Mouse (Mus musculus) midbrain, embryonic 14.5 days (tissue): ENCODE data around the gene Aldh1a3. TPM values are rescaled to one million over a fixed set of nuclear protein-coding genes. Genes with fewer than 3 reads are reported as not detected.

ENCODE experiments used
- ATAC-seq: fragments of 200-750 bp; cut with Nextera tagmentation; 2 replicates; pipeline ENCODE4 v1.8.0; 2017; ENCODE audit warnings: moderate number of reproducible peaks, moderate library complexity; ENCODE audit not compliant: low FRiP score, low TSS enrichment
- DNase-seq: peaks from one replicate; pipeline ENCODE4 v3.0.0-alpha.2; 2015
- H3K27ac ChIP-seq: fragments of 300-500 bp; sonication (generic); replicated peaks from 2 replicates; pipeline ENCODE4 v1.5.1; 2014; ENCODE audit warnings: mild to moderate bottlenecking, low read depth, low read length, moderate library complexity
- H3K27me3 ChIP-seq: fragments of 300-500 bp; sonication (generic); 2 replicates; pipeline ENCODE4 v1.6.1; 2014; ENCODE audit warnings: low read length, control low read depth, mixed read lengths; ENCODE audit not compliant: control insufficient read depth, insufficient read depth
- H3K36me3 ChIP-seq: fragments of 300-500 bp; sonication (generic); 2 replicates; pipeline ENCODE4 v1.6.1; 2014; ENCODE audit warnings: low read length, control low read depth; ENCODE audit not compliant: control insufficient read depth, insufficient read depth
- H3K4me1 ChIP-seq: fragments of 300-500 bp; sonication (generic); 2 replicates; pipeline ENCODE4 v1.6.1; 2014; ENCODE audit warnings: mild to moderate bottlenecking, antibody characterized with exemption, low read length, control low read depth; ENCODE audit not compliant: control insufficient read depth, insufficient read depth
- H3K4me2 ChIP-seq: fragments of 300-500 bp; sonication (generic); 2 replicates; pipeline ENCODE4 v1.6.1; 2014; ENCODE audit warnings: mild to moderate bottlenecking, low read length, moderate library complexity
- H3K4me3 ChIP-seq: fragments of 300-500 bp; sonication (generic); replicated peaks from 2 replicates; pipeline ENCODE4 v1.5.1; 2014; ENCODE audit warnings: low read depth, low read length
- H3K9ac ChIP-seq: fragments of 300-500 bp; sonication (generic); replicated peaks from 2 replicates; pipeline ENCODE4 v1.6.1; 2014; ENCODE audit warnings: mild to moderate bottlenecking, low read length, moderate library complexity
- H3K9me3 ChIP-seq: fragments of 300-500 bp; sonication (generic); 2 replicates; pipeline ENCODE4 v1.6.1; 2016; ENCODE audit warnings: low read length, control low read depth, mixed read lengths; ENCODE audit not compliant: control insufficient read depth
- WGBS: fragments of 180-500 bp; shearing (Covaris S2); extraction: QIAGEN DNeasy Blood & Tissue Kit; methylation state at CpG from one replicate; pipeline ENCODE4 v1.1.7; 2014; 5-methylcytosine and 5-hydroxymethylcytosine counted together
- polyA plus RNA-seq: library from polyadenylated mRNA; unstranded; fragments of >200 nt; fragmentation: Nextera tagmentation; extraction: Ambion mirVana; gene quantifications from 2 replicates; pipeline ENCODE4 v1.2.1, GENCODE M21; 2014

Aldh1a3 gene
- polyA plus RNA-seq, 1 experiment from 2014 or later: 0.87 TPM

- Histone ChIP-seq H3K4me1 (0 out of 2 replicates have a peak, but pooled peaks cover 3% of the 10 kb centered on the region), H3K27me3 (no peaks in the 10 kb centered on the region), H3K4me3 (no peak overlapping the region), H3K27ac (no peak overlapping the region), H3K36me3 (no peaks in the 10 kb centered on the region), H3K4me2 (no peak overlapping the region), H3K9ac (no peak overlapping the region), H3K9me3 (no peaks in the 10 kb centered on the region)
- DNase-seq (no peak), ATAC-seq (no peak)
- WGBS: 81% methylated on average over 15 of the region's 15 CpGs
Observed at GRCm38 (mm10) chr7:66448786-66449540, 21.6 kb upstream of the Aldh1a3 start.

- Histone ChIP-seq H3K4me3 (no peak overlapping the region), H3K27ac (no peak overlapping the region), H3K9ac (no peak overlapping the region), H3K9me3 (no peaks in the 10 kb centered on the region), H3K4me2 (no peak overlapping the region), H3K36me3 (no peaks in the 10 kb centered on the region), H3K27me3 (no peaks in the 10 kb centered on the region), H3K4me1 (0 out of 2 replicates have a peak, but pooled peaks cover 3% of the 10 kb centered on the region)
- ATAC-seq: no peak
- no peak for DNase-seq
- WGBS: 53% methylated on average over 10 of the region's 10 CpGs
Observed at GRCm38 (mm10) chr7:66448304-66448703, 21.0 kb upstream of the Aldh1a3 start.

GRCm38 (mm10) chr7:66446860-66447259, 19.5 kb upstream of the Aldh1a3 start:
- 0 out of 2 replicates have a peak, but pooled peaks cover 3% of the 10 kb centered on the region for H3K4me1 ChIP-seq
- no peaks in the 10 kb centered on the region for H3K9me3 ChIP-seq
- H3K27me3 ChIP-seq: no peaks in the 10 kb centered on the region
- H3K4me3 ChIP-seq: no peak overlapping the region
- no peak overlapping the region for H3K27ac ChIP-seq
- DNase-seq (no peak), ATAC-seq (no peak)
- WGBS: 84% methylated on average over 3 of the region's 3 CpGs
- H3K4me2 ChIP-seq: no peak overlapping the region
- H3K9ac ChIP-seq: no peak overlapping the region
- H3K36me3 ChIP-seq: no peaks in the 10 kb centered on the region

- ATAC-seq (no peak), DNase-seq (no peak)
- 0 out of 2 replicates have a peak, but pooled peaks cover 3% of the 10 kb centered on the region for H3K4me1 ChIP-seq
- H3K27ac ChIP-seq: no peak overlapping the region
- H3K4me2 ChIP-seq: no peak overlapping the region
- H3K9me3 ChIP-seq: no peaks in the 10 kb centered on the region
- H3K9ac ChIP-seq: no peak overlapping the region
- no peaks in the 10 kb centered on the region for H3K27me3 ChIP-seq
- no peak overlapping the region for H3K4me3 ChIP-seq
- 29% methylated on average over 11 of the region's 11 CpGs for WGBS
- H3K36me3 ChIP-seq: no peaks in the 10 kb centered on the region
Observed at GRCm38 (mm10) chr7:66445117-66445905, 18.0 kb upstream of the Aldh1a3 start.

DNA sequence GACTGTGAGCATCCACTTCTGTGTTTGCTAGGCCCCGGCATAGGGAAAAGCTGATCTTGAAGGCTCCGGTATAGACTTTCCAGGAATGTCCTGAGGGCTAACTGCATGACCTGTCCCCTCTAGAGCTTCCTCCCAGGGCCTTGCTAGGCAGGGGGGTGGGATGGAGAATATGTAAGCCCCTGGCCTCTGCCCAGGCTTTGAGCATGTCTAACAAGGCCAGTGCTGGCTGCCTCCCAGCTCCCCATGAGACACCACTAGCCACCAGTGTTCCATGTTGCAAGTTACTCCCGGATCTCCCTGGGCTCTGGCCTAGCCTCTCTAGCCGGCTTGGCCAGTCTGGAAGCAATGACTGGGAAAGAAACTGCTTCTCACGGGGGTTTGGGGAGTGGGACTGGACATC, 17.4 kb upstream of the Aldh1a3 start:
- no peak overlapping the region for H3K9ac ChIP-seq
- no peaks in the 10 kb centered on the region for H3K27me3 ChIP-seq
- H3K36me3 ChIP-seq: no peaks in the 10 kb centered on the region
- H3K4me2 ChIP-seq: no peak overlapping the region
- no peaks in the 10 kb centered on the region for H3K9me3 ChIP-seq
- no peak overlapping the region for H3K27ac ChIP-seq
- ATAC-seq: no peak
- H3K4me1 ChIP-seq: 0 out of 2 replicates have a peak, but pooled peaks cover 3% of the 10 kb centered on the region
- 62% methylated on average over 5 of the region's 5 CpGs for WGBS
- DNase-seq: no peak
- H3K4me3 ChIP-seq: no peak overlapping the region

GRCm38 (mm10) chr7:66442501-66443369, 15.4 kb upstream of the Aldh1a3 start:
- WGBS: 70% methylated on average over 15 of the region's 15 CpGs

GRCm38 (mm10) chr7:66438787-66439669, 11.7 kb upstream of the Aldh1a3 start:
- DNase-seq (no peak), ATAC-seq (no peak)
- Histone ChIP-seq H3K9me3 (no peaks in the 10 kb centered on the region), H3K27ac (no peak overlapping the region), H3K27me3 (no peaks in the 10 kb centered on the region), H3K4me1 (no peaks in the 10 kb centered on the region), H3K4me3 (no peak overlapping the region), H3K36me3 (no peaks in the 10 kb centered on the region), H3K4me2 (no peak overlapping the region), H3K9ac (no peak overlapping the region)
- 77% methylated on average over 12 of the region's 12 CpGs for WGBS

More at GRCm38 (mm10) chr7:66442501-66443369, 15.4 kb upstream of the Aldh1a3 start:
- H3K36me3 ChIP-seq: no peaks in the 10 kb centered on the region
- H3K4me3 ChIP-seq: no peak overlapping the region
- no peaks in the 10 kb centered on the region for H3K27me3 ChIP-seq
- H3K27ac ChIP-seq: no peak overlapping the region
- H3K9me3 ChIP-seq: no peaks in the 10 kb centered on the region
- ATAC-seq: no peak
- H3K4me1 ChIP-seq: 0 out of 2 replicates have a peak, but pooled peaks cover 3% of the 10 kb centered on the region
- no peak overlapping the region for H3K4me2 ChIP-seq
- no peak for DNase-seq
- H3K9ac ChIP-seq: no peak overlapping the region
